Mouse (Mus musculus): ENCODE data around the gene Fbxo17.

DNA sequence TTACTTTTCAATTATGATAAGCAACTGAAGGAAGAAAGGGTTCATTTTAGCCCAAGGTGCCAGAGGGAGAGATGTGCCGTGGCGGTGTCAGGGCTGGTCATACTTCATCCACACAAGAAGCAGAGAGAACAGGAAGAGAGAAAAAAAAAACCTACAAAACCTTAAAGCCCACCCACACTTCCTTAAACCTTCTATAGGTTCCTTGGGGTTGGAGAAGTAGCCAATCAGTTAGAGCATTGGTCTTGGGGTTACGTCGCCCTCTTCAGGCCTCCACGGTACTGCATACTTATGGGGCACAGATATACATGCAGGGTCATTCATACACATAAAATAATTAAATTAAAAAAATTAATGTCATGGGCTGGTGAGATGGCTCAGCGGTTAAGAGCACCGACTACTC lies 5.5 kb downstream of the Fbxo17 start:
- no peak for TF ChIP-seq CTCF (IDR thresholded peaks at IDR 0.05; ENCODE audit: extremely low read depth, insufficient read depth, insufficient read length, insufficient replicate concordance)
- no peak for TF ChIP-seq POLR2A (IDR thresholded peaks at IDR 0.05; ENCODE audit: low read depth, low read length)
